Comparison of ENCODE assay signal across 9 mouse cellular contexts in genomic region chr4:41063894-41064673, GRCm38 (mm10). TPM values are rescaled to one million over a fixed set of nuclear protein-coding genes. Genes with fewer than 3 reads are reported as not detected.
A peak's percentile ranks its signal among the peaks of the same experiment; 100 is the strongest.
DNase-seq lines count a peak whose midpoint lies in the region; ATAC-seq and TF ChIP-seq lines count a peak whose summit lies in the region.
"Had no signal": no experiment of that assay in that cellular context is flagged by ENCODE, and none has a peak within 500 bp of the region (broad histone marks: within the 10 kb centered on the region; RNA-seq: fewer than 3 reads in every experiment).

No protein-coding gene starts in this region.

- no peak overlapping the region for H3K4me3 ChIP-seq in layer of hippocampus, adult 2 months
- H3K4me3 ChIP-seq in limb, embryonic 15.5 days, result peak overlapping the region; percentile 9
- peak overlapping the region; percentile 31; the same call in 1 of the 2 replicates for H3K4me3 ChIP-seq in small intestine, adult 2 months (ENCODE audit: low read depth, low read length)
- H3K4me3 ChIP-seq: erythroblast, embryonic 14.5 days had no signal

- peak; percentile 74 for TF ChIP-seq CTCF in layer of hippocampus, adult 2 months (conservative IDR thresholded peaks at IDR 0.05)
- TF ChIP-seq CTCF in small intestine, adult 2 months (IDR thresholded peaks at IDR 0.05; ENCODE audit: extremely low read depth, insufficient read length, insufficient replicate concordance, low read depth, low read length), result peak; percentile 68; the same call in 1 of the 2 replicates

- no peak overlapping the region for H3K27ac ChIP-seq in layer of hippocampus, adult 2 months
- H3K27ac ChIP-seq in limb, embryonic 15.5 days, result peak overlapping the region; percentile 68
- no peak overlapping the region for H3K27ac ChIP-seq in small intestine, adult 2 months (ENCODE audit: insufficient read depth, low read depth, low read length)

- no peaks in the 10 kb centered on the region for H3K36me3 ChIP-seq in limb, embryonic 15.5 days
- H3K36me3 ChIP-seq in small intestine, adult 2 months (ENCODE audit: control insufficient read depth, insufficient read depth, low read length), result no peaks in the 10 kb centered on the region

- DNase-seq in layer of hippocampus, adult 2 months (ENCODE audit: low spot score in 2 of 2), result no peak
- no peak for DNase-seq in layer of hippocampus, adult 9-10 months (ENCODE audit: low spot score)
- DNase-seq in T-cell, adult 2 months (ENCODE audit: low spot score), result peak; percentile 13
- peak; percentile 57 for DNase-seq in fat pad, adult 2 months (ENCODE audit: extremely low read depth, low read depth, low spot score)
- DNase-seq in left cerebral cortex, postnatal 10 days (ENCODE audit: extremely low spot score in 1 of 2, low spot score in 2 of 2), result no peak

- no peak overlapping the region for H3K9ac ChIP-seq in limb, embryonic 15.5 days

- intact Hi-C loops in left cerebral cortex, postnatal 10 days (cut with DNase I), result no loop called here

- WGBS in limb, embryonic 15.5 days, result 21% methylated on average over 16 of the region's 16 CpGs
- 17% methylated on average over 16 of the region's 16 CpGs for WGBS in small intestine, adult 2 months

- no peaks in the 10 kb centered on the region for H3K9me3 ChIP-seq in limb, embryonic 15.5 days

- peak overlapping the region; percentile 37 for H3K4me2 ChIP-seq in limb, embryonic 15.5 days

- peaks cover 9% of the 10 kb centered on the region for H3K4me1 ChIP-seq in limb, embryonic 15.5 days
- H3K4me1 ChIP-seq in small intestine, adult 2 months (ENCODE audit: control insufficient read depth, insufficient read depth, insufficient read length, low read length), result no peaks in the 10 kb centered on the region

- ATAC-seq in limb, embryonic 15.5 days (ENCODE audit: insufficient number of reproducible peaks, low FRiP score, low TSS enrichment, low read depth), result no peak
- no peak for ATAC-seq in erythroid progenitor cell, adult 5-6 weeks (replicated peaks; ENCODE audit: low FRiP score, poor library complexity, severe bottlenecking)

- TF ChIP-seq POLR2A in small intestine, adult 2 months (IDR thresholded peaks at IDR 0.05; ENCODE audit: low read depth, low read length), result no peak

- H3K27me3 ChIP-seq in limb, embryonic 15.5 days, result no peaks in the 10 kb centered on the region
- no peaks in the 10 kb centered on the region for H3K27me3 ChIP-seq in small intestine, adult 2 months (ENCODE audit: control insufficient read depth, insufficient read depth, low read length)

RNA-seq across cellular contexts. Expression of gene Aqp7, which starts 16.1 kb away (rescaled TPM):
- total RNA-seq in layer of hippocampus, adult 2 months (2021), result under 1 TPM in 1 of 2 experiments, not detected in 1; 0.28 TPM
- 0.24 and 0.55 TPM in 2 replicates for polyA plus RNA-seq in limb, embryonic 15.5 days (2015; fragmentation: Nextera tagmentation; extraction: Ambion mirVana)
- polyA plus RNA-seq in small intestine, adult 2 months (2012; rRNA removed), result 7.3 and 21.5 TPM in 2 replicates
- total RNA-seq in left cerebral cortex, postnatal 10 days (2021), result not detected
- not detected in 2 replicates for total RNA-seq in erythroid progenitor cell, adult 5-6 weeks (2015; ENCODE audit: low replicate concordance)
- total RNA-seq in erythroid progenitor cell, adult 5-6 weeks (2017; ENCODE audit: low replicate concordance), result not detected in 2 replicates
- polyA plus RNA-seq: erythroblast, embryonic 14.5 days had no signal

RNA-seq across cellular contexts. Expression of gene Aqp3, which starts 33.9 kb away (rescaled TPM):
- total RNA-seq in layer of hippocampus, adult 2 months (2021), result not detected
- 82.8 and 104 TPM in 2 replicates for polyA plus RNA-seq in limb, embryonic 15.5 days (2015; fragmentation: Nextera tagmentation; extraction: Ambion mirVana)
- polyA plus RNA-seq in small intestine, adult 2 months (2012; rRNA removed), result 100 and 126 TPM in 2 replicates
- not detected for total RNA-seq in left cerebral cortex, postnatal 10 days (2021)
- total RNA-seq in erythroid progenitor cell, adult 5-6 weeks (2015; ENCODE audit: low replicate concordance), result not detected in 2 replicates
- 0.26 TPM in 1 of 2 replicates, not detected in the other for total RNA-seq in erythroid progenitor cell, adult 5-6 weeks (2017; ENCODE audit: low replicate concordance)

Comparison
In these comparisons a context has a peak if more than half of its experiments do, and no peak if none do; other contexts are left out.
1. DNase-seq: peak in T-cell, adult 2 months (single experiment) and fat pad, adult 2 months (single experiment); none in layer of hippocampus, adult 2 months (0 of 2), layer of hippocampus, adult 9-10 months (single experiment) and left cerebral cortex, postnatal 10 days (0 of 2).